Mouse (Mus musculus): ENCODE data around the gene Nkx2-5.

The Nkx2-5 gene

DNA sequence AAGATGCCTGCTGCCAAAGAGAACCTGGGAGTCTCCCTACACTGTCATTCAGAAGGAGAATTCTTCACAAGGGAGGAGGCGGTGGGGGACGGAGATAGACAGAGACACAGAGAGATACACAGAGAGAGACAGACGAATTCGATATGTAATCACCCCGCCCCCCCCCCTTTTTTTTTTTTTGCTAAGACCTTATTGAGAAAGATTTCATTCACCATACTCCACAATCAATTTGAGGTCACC is at the start of gene Nkx2-5:
Nkx2-5 (minus strand) TSS at position 101 of the 240 bp plus-strand sequence.
- DNase-seq (ENCODE audit: low read depth) = no peak

DNA sequence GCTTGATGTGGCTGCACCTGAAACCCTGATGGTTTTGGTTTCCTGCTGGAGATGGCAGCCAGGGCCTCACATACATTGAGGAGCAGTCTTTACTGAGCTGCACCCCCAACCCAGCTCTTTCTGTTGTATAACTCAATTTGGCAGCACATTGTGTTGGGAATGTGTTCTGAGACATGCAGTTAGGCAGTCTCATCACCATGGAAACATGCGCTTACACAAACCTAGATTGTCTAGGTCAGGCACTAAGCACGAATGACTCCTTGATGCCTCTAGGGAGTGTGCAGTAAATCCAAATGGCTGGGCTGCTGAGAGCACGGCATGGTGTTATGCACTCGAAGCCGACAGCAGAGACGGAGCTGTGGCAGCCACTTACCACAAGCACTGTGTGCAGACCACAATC is 49.5 kb upstream of the Nkx2-5 start:
- DNase-seq (ENCODE audit: low read depth) = no peak

DNA sequence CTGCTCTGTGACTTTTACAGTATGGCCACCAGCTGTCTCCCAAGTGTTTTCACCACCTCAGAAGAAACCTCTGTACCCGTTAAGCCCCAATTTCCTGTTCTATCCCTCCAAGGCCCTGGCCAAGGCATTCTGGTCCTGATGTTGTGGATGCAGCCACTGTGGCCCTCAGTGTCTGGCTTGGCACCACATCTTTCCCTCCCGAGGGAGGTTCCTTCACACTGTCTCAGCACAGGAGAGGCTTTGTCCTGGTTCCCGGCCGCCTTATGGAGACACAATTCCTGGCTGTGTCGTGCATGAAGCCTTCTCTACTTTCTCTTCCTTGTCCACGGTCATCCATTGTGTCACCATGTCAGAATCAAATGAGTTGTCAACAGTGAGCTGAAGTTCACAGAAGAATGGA is 48.7 kb upstream of the Nkx2-5 start:
- DNase-seq (ENCODE audit: low read depth) = no peak

DNA sequence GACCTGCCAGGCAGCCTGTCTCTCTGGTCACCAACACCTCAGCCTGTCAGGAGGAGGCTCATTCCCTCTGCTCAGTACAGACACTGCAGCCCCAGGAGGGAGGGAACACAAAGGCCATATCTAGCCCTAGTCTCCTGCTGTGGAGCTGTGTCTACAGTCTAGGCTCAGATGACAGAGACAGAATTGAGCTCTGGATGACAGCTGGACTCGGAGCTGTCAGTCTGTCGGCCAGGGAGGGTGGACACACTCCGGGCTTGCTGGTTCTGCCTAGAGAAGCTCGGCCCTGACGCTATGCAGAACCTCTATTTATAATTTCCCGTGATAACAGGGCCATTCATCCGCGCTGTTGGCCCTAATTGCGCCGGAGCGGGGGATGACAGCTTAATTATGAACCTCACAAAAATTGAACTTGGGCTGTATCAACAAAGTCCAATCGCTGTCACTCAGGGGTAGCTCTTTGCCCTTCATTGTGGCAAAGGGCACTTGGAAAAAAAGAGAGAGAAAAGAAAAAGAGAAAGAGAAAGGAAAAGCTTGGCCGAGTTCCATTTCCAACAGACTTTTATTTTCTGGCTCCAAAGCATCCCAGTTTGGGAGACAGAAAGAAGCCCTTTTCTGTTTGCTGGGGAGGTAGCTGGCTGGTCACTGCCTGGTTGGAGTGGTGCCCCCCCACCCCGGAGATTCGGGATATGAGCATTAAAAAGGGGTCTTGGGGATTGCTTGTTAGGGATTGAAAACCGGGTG is 48.0 kb upstream of the Nkx2-5 start:
- no peak for DNase-seq (ENCODE audit: low read depth)

DNA sequence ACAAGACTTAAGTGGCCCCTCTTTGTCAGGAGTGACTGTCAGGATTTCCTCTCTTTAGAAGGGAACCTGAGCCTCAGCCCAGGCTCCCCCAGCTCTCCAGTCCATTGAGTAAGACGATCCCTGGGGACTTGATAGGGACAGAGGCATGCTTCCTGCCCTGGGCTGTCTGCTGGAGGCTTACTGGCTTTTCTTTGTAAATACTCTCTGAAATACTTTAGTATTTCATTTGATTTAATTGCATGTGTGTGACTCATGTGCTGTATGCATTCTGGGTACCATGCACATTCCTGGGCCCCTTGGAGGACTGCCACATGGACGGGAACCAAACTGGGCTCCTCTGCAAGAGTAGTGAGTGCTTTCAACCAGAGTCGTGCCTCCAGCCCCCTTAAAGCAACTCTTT is 43.1 kb upstream of the Nkx2-5 start:
- no peak for DNase-seq (ENCODE audit: low read depth)

DNA sequence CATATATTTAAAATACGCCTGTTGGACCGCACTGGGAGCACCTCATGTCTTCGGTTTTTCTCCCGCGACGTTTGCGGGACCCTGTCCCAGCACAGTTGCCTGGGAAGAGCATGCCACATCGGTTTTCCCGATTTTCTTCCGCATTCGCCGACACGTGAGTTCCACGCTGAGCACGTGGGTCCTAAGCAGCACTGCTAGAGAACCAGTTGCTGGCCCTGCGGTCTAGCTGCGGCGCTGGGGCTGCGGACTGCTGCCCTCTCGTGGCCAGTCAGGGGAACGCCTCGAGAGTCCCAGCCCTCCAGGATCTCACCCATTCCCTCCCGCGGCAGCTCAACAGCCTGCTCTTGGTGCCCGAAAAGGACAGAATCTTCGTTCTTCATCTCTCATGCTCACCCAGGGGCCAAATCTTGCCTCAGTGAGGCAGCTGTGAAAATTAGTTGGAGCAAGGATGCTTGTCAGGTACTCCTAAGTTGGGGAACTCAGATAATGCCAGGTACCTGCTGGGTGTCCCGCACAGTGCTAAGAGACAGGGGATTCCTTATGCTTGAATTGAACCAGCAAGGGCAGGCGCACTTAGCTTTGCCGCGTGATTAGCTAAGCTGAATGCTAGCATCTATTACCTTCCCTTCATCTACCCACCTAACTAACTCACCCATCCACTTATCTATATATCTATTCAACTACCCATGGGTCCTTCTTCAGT is 41.4 kb upstream of the Nkx2-5 start:
- DNase-seq (ENCODE audit: low read depth) = peak; percentile 89

DNA sequence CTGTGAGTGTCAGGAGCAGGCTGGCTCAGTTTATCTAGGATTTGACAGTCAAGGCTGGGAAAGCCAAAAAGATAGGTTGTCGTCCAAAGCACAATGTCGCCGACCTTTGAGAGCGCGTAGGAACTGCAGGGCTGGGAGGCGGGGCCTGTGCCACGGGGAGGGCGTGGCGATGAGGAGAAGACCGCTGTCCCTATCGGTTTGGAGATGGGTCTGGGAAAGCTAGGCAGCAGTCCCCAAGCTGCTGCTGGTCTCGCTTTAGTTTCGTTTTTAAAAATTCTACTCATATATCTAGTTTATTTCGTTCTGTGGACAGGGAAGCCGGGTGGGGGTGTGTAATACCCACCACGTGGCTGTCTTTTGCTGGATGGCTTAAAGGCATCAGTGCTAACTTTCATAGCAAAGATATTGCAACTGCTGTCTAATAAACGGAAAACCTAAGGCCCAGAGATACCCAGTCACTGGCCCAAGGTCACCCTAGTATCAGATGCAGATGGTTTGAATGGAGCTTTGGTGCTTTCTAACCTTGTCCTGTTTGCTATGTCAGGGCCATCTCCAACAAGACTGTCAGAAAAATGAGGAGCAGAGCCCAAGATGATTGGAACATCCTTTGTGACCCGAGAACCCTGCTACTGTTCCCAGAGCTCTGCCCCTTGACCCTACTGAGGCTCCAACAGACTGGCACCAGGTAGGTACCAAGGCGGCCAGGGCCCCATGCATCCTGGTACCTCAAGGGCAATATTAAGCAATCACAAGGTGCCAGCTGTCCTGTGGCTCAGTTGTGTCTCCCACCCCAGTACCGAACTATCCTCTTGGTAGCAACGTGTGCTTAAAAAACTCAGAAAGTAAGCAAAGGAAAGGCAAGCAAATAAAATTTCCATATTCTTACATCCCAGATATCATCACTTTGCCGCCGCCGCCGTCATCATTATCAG is 40.5 kb upstream of the Nkx2-5 start:
- peak; percentile 83 for DNase-seq (ENCODE audit: low read depth)

DNA sequence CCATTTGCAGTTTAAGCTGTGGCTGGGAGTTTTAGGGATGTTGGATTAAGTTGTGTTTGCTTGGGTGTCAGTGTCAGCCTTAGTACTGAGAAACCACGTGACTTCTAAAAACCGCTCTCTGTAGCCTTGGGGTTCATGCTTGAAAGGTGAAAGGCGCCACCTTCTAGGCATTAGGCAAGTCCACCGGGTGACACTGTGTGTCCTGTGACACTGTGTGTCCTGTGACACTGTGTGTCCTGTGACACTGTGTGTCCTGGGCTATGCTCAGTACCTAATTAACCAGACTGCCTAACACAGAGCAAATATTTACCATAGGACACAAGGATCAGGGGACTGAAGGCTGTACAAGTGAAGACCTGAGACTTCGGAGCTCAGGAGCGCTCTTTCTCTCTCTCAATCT is 38.8 kb upstream of the Nkx2-5 start:
- no peak for DNase-seq (ENCODE audit: low read depth)

DNA sequence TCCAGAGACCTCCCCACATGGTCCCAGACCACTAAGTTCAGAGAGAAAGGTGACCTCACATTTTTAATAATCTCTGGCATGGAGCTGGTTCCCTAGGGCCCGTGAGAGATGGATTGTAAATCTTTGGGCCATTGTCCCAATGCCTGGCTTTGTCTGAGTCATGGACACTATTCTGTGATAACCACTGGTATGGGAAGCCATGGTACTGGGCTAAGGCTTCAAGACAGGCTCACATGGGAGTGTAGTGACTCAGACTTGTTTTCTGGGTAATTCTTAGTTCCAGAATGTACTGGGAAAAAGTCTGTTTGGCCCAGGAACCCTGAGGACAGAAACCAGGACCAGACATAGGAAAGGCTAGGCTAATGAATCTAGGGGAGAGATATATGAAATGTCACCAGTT is 37.9 kb upstream of the Nkx2-5 start:
- DNase-seq (ENCODE audit: low read depth) = no peak

DNA sequence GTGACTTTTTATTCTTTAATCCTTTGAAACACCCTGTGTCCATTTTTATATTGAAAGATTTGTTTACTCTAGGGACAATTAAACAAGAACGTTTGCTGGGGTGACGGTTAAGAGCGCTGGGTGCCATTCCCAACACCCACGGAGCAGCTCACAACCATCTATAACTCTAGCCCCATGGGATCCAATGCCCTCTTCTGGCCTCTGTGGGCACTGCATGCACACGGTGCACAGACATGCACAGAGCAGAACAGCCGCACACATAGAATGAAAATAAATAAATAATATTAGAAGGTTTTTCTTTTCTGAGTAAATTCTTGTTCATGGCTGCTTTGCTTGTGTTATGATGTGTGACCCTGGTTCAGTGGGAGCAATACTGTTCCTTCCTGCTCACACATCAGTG is 34.4 kb upstream of the Nkx2-5 start:
- no peak for DNase-seq (ENCODE audit: low read depth)

DNA sequence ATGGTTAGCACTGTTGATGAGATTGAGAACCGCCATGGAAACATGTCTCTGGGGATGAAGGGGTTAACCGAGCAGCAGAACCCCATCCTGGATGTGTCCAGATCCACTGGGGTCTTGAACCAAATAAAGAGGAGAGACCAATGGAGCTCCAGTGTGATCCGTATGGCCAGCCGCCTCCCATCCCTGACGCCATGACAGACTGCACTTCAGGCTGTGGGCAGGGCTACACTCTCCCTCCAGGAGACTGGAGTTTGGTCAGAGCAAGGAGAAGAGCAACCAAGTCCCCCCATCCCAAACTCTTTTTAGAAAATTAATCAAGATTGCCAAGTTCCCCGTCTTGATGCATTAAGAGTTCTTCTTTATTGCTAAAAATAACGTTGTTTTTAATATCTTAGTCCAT is 33.1 kb upstream of the Nkx2-5 start:
- no peak for DNase-seq (ENCODE audit: low read depth)

DNA sequence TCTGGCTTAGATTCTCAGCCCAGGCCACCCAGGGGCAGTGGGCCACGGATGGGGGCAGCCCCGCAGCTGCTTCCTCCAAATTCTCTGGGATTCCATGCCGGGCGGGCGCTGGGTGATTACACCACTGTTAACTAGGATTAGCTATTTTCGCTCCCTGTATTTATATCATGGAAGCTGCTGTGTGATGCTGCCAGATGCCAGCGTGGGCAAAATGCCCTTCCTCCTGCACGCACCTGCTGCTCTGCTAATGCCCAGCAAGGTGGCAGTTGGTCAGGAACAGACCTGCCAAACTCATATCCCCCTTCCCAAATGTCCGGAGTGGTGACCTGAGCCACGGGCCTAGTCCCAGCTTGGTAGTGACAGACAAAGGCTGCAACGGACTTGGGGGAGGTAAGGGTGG is 29.7 kb upstream of the Nkx2-5 start:
- no peak for DNase-seq (ENCODE audit: low read depth)

DNA sequence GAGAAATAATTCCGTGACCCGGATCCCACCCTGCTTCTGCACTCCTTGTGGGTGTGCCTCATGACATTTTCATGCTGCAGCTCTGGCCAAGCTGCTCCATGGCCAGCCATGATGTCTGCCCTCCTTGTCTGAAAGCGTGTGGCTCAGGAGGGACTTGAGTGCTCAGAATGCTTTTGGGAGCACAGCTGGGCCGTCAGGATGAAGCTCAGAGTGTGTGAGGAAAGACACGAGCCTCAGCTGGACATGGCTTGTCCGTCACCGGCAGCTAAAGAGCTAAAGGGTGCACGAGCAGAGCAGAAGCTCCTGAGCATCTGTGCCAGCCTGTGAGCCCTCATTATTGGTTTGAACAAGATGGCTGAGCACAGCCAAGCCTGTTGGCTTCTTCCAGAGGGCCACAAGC is 28.7 kb upstream of the Nkx2-5 start:
- DNase-seq (ENCODE audit: low read depth) = no peak

DNA sequence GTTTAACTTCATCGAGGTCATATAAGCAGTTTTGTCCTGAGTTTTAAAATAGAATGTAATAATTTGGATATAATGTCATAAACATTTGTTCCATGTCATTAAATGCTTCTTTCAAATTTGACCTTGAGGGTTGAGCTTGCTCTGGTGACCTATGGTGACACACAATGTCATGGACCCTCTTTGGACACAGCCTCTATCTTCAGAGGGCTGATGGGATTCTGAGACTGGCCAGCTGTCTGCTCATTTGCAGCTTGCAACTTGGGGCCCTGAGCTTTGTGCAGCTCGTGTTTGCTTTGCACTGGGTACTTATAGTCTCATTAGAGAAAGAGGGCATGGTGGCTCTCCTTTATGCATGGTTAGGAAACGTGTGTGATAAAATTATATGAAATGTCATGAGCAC is 28.1 kb upstream of the Nkx2-5 start:
- DNase-seq (ENCODE audit: low read depth) = no peak

DNA sequence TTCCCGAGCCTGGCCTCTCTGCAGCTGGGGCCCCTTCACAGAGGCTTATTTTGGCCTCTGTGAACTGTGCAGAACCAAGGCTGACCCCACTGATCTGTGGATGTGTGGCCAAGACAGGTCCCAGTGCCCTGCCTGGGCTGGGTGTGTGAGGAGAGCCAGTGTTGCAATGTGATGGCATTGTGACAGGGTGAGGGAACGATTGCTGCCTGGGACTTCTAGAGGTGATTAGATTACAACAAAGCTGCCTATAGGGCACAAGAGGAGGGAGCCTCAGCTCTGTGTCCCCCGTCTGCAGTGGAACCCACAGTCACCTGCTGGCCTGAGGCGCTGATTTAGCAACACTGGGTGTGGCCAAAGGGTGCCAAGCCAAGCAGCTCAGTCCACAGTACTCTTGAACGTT is 23.9 kb upstream of the Nkx2-5 start:
- no peak for DNase-seq (ENCODE audit: low read depth)

DNA sequence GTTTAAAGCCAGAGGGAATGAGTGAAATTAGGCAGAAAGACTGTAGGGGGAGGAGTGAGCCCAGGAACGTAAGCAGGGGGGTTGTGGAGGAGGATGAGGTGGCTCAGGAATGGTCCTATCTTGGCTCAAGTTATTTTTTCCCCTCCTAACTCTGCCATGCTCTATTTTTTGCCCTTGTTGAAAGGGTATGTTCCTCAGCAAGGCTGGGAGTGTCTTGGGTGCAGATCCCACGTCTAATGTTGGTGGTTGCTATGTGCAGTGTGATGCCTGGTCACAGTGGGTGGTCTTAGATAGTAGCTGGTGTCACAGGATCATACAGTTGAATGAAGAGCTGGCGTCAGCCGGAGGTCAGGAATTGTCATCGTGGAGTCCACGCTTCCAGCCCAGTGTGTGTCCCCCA is 20.3 kb upstream of the Nkx2-5 start:
- DNase-seq (ENCODE audit: low read depth) = no peak

DNA sequence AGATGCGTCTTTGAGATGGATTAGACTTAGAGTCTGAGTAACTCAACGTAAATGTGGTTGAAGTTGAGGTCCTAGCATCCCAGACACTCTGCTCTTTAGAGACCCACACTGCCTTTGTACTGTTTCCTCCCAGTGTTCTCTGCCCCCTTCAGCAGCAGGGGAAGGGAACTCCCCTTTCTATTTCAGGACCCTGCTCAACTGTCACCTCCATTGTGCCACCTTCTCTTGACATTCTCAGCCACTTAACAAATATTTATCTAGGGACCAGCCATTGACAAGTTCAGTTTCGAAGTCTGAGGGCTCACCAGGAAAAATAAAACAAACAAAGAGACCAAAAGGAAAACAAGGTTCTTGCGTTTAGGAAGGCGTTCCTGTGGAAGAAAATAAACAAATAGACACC is 19.5 kb upstream of the Nkx2-5 start:
- no peak for DNase-seq (ENCODE audit: low read depth)

DNA sequence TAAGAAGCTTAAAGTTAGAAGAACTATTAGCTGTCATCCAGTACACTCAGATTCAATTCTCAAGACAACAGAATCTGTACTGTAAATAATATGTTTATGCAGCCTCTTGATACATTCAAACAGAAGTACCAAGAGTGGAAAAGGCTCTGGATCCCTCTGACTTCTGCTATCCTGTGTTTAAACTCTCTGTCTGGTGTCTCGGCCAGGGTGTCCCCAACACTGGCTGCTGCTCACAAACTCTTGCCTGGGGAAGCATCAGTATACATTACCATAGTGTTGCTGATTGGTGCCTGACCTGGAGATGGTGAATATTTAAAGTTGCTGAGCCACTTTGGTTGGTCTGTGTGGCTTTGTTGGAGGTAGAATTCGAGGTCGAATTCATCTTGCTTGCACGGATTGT is 17.0 kb upstream of the Nkx2-5 start:
- DNase-seq (ENCODE audit: low read depth) = no peak

DNA sequence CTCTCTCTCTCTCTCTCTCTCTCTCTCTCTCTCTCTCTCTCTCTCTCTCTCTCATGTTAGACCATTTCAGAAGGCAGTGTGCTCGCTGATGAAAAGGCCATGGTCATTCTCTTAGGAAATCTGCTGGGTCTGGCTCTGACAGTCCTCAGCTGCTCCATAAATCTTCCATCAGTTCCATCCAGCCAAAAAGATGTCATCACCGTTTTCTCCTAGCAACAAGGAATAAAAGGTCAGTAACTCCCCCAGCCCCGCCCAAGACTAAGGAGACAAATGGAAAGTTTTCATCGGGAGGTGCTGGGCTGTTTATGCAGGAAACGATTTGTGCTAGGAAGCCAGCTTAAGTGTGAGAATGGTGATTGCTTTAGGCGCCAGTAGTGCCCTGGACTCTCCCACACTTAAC is 16.6 kb upstream of the Nkx2-5 start:
- no peak for DNase-seq (ENCODE audit: low read depth)

DNA sequence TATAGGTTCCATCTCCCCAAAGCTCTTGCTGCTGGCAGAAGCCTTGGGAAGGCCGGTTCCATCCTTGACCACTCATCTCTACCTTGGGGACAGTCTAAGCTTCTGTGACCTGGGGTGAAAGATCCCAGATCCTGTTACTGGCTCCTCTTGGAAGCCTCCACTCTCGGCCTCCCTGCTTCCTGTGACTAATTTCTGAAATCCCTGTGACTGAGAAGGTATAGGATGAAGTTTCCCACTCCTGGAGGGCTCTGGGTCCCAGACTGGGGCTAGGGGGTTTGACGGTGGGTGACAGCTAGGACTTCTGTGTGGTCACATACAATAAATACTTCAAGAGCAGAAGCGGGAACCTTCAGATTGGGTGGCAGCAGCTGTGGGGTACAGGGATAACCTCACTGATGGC is 16.1 kb upstream of the Nkx2-5 start:
- DNase-seq (ENCODE audit: low read depth) = no peak

DNA sequence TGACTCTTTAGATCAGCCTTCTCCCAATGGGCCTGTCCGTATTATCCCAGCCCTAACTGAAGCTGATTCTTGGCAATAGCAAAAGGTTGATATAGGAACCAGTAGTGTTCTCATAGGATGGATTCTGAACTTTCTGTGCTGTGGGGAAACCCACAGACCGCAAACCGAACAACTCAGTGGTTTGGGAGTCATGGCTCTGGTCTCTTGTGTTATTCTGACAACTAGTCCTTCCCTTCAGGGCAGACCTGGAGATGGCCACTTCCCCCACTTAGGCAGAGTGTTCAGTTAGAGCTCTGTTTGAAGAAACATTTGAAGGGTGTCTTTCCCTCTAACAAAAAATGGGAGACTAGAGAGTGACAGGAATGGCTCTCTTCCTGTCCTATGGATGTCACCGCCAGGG is 7.5 kb upstream of the Nkx2-5 start:
- DNase-seq (ENCODE audit: low read depth) = no peak

DNA sequence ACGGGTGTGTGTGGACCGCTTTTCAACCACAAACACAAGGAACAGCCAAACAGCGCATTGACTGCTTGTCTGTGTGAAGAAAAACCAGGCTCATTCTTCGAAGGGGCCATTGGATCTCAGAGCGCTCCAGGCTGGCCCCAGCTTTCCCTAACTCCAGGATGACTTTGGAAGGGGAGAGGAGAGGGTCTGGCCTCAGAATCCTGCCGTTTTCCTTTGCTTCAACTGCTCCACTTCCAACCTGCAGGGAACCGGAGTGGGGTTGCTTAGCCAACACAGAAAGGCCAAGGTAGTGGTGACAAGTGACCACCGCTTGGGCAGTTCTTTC is 6.3 kb upstream of the Nkx2-5 start:
- no peak for DNase-seq (ENCODE audit: low read depth)

DNA sequence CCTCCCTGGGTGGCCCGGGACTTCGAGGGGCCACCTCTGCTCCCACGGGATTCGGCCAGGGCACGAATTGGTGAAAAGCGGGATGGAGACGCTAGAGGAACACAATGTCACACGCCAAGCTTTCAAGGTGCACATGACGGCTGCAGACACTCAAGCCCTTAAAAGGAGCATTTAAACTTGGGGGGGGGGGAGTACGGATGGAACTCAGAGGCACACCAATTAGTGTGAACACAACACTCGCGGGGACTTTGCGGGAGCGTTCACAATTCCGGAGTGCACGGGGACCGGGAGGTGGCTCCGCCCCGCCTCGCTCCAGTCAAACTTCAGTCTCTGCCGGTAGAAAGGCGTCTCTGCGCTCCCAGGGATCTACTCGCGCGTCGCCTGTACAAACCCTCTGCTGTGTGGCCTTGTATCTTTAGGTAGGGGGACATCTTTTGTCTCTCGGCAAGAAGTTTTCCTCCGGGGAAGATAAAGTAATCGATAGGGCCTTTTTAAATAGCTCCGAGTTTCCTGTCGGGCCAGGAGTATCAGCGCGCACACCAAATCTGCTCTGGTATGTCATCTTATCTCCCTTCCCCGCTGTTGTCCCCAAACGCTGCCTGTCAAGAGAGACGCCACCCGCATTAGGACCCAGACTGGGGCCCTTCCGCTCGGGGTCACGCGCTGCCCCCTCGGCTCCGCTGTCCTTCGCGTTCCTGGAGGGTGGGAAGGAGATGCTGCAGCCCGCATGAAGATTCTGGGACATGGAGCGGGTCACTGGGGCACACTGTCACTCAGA is 5.7 kb upstream of the Nkx2-5 start:
- DNase-seq (ENCODE audit: low read depth) = peak; percentile 26

All from naive thymus-derived CD4-positive, alpha-beta T cell, adult 2 months (primary cell).